Mouse (Mus musculus): ENCODE data around the gene Dpyd. TPM values are rescaled to one million over a fixed set of nuclear protein-coding genes. Genes with fewer than 3 reads are reported as not detected.

The Dpyd gene
- polyA plus RNA-seq, 1 experiment from 2014 or later: 2.0 TPM

DNA sequence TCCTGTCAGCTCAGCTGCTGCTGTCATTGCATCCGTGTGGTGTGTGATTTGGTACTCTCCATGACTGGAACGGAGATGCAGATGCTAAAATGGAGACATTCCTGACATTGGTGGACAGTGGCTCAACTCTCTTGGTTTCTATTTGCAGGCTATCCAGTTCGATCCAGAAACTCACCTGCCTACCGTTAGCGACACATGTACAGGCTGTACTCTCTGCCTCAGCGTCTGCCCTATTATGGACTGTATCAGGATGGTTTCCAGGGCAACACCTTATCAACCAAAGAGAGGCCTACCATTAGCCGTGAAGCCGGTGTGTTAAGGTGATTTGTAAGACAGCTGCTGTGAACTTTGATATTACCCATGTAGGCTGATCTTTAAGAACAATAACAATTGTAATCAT is 869.4 kb downstream of the Dpyd start:
- Histone ChIP-seq H3K4me3 (no peak overlapping the region), H3K27me3 (ENCODE audit: insufficient read depth, poor library complexity, severe bottlenecking) (no peaks in the 10 kb centered on the region), H3K27ac (no peak overlapping the region), H3K4me1 (no peaks in the 10 kb centered on the region), H3K36me3 (no peaks in the 10 kb centered on the region), H3K9me3 (no peaks in the 10 kb centered on the region)
- WGBS: 62% methylated on average over 8 of the region's 8 CpGs
- no peak for DNase-seq (ENCODE audit: low spot score)

DNA sequence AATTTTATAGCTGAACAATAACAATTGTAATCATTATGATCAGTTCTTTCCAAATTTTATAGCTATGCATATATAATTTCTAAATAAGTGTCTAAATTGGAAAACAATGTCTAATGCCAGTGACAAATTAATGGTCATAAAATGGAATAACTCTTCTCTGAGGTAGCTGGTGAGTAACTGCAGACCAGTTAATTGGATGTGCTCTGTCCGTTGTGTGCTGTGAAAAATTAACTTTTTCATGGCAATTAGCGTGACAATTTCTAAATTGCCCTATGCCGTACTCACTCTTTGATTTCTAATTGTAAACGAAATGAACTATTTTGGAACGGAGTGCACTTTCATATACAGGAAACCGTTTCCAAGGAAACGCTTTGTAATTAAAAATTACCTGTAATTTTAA is 869.8 kb downstream of the Dpyd start:
- no peak overlapping the region for H3K27ac ChIP-seq
- H3K4me1 ChIP-seq: no peaks in the 10 kb centered on the region
- H3K36me3 ChIP-seq: no peaks in the 10 kb centered on the region
- DNase-seq (ENCODE audit: low spot score): no peak
- H3K4me3 ChIP-seq: no peak overlapping the region
- H3K27me3 ChIP-seq (ENCODE audit: insufficient read depth, poor library complexity, severe bottlenecking): no peaks in the 10 kb centered on the region
- H3K9me3 ChIP-seq: no peaks in the 10 kb centered on the region
- WGBS: 83% methylated on average over 7 of the region's 7 CpGs

DNA sequence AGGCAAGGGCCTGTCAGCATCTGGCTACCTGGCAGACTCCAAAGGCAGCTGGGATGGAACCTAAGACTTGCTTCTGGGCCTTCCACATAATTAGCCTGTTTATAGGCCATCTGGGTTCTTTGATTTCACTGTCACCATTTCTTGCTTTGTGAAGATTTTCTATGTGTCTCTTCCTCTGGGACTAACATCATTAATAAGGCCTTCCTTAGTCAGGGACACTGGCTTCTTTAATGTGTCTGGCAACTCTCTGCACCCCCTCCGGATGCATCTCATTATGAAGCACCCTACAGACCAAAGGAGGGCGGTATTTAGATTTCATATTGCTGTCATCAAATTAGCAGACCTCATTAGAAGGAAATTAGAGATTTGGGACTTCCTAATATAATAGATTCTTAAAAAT is 885.6 kb downstream of the Dpyd start:
- Histone ChIP-seq H3K36me3 (no peaks in the 10 kb centered on the region), H3K4me3 (no peak overlapping the region), H3K4me1 (no peaks in the 10 kb centered on the region), H3K27ac (no peak overlapping the region), H3K27me3 (ENCODE audit: insufficient read depth, poor library complexity, severe bottlenecking) (no peaks in the 10 kb centered on the region), H3K9me3 (no peaks in the 10 kb centered on the region)
- WGBS: 82% methylated on average over 2 of the region's 2 CpGs
- no peak for DNase-seq (ENCODE audit: low spot score)

DNA sequence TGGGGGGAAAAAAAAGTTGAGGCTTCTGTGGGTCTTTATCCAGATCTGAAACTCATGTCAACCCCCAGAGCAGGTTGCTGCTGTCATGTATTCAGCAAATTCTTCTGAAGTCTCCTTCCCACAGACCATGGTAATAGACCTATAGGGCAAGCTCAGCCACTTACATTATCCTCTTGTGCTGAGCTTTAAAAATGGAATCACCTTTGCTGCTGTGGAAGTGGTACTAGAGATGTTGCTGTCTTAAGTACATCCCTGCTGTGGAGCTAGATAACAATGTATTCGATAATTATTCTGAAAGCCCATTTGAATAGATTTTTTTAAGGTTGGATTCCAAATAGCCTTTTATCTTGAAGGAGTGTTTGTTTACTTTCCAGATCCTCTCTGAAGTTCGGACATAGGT is 902.1 kb downstream of the Dpyd start:
- Histone ChIP-seq H3K4me1 (no peaks in the 10 kb centered on the region), H3K9me3 (no peaks in the 10 kb centered on the region), H3K27me3 (ENCODE audit: insufficient read depth, poor library complexity, severe bottlenecking) (no peaks in the 10 kb centered on the region), H3K36me3 (no peaks in the 10 kb centered on the region), H3K4me3 (no peak overlapping the region), H3K27ac (no peak overlapping the region)
- no peak for DNase-seq (ENCODE audit: low spot score)
- 83% methylated on average over 2 of the region's 2 CpGs for WGBS

DNA sequence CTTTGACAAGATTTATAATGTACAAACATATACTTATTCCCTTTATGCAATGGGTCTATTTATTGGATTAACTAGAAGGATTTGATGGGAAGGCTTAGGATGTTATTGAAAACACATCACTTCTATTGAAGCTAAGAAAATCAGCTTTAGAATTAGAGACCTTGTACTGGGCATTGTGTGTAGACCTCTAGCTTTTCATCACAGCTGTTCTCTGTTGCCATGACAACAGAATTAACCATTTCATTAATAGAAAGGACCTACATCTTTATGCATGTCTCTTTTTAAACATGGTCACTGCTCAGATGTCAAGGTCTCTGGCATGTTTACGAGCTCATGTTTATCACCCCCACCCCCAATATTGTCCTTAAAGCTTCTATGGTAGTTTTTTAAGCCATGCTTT is 902.5 kb downstream of the Dpyd start:
- Histone ChIP-seq H3K4me3 (no peak overlapping the region), H3K9me3 (no peaks in the 10 kb centered on the region), H3K4me1 (no peaks in the 10 kb centered on the region), H3K27me3 (ENCODE audit: insufficient read depth, poor library complexity, severe bottlenecking) (no peaks in the 10 kb centered on the region), H3K27ac (no peak overlapping the region), H3K36me3 (no peaks in the 10 kb centered on the region)
- no peak for DNase-seq (ENCODE audit: low spot score)
- WGBS: 68% methylated on average over 1 of the region's 1 CpGs

DNA sequence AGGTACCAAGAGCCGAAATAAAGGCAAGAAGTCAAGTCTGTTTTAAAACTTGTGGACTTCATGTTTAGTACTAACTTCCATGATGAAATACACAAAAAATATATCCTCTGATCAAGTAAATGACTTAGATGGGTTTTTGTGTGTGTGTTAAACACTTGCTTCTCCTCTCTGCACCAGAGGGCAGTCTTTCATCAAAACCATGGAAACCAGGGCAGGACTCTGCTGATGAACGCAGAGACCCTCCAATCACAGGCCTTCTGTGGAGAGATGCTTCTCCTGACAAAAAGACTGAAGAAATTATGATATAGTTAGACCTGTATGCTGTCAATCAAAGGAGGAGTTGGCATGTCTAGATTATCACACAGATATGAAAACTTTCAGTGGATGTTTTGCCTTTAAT is 905.8 kb downstream of the Dpyd start:
- no peaks in the 10 kb centered on the region for H3K4me1 ChIP-seq
- no peak overlapping the region for H3K27ac ChIP-seq
- H3K9me3 ChIP-seq: no peaks in the 10 kb centered on the region
- no peaks in the 10 kb centered on the region for H3K27me3 ChIP-seq (ENCODE audit: insufficient read depth, poor library complexity, severe bottlenecking)
- H3K36me3 ChIP-seq: no peaks in the 10 kb centered on the region
- WGBS: 64% methylated on average over 2 of the region's 2 CpGs
- no peak overlapping the region for H3K4me3 ChIP-seq
- no peak for DNase-seq (ENCODE audit: low spot score)
